Mouse (Mus musculus): ENCODE measurements around the gene Nek8.

DNA sequence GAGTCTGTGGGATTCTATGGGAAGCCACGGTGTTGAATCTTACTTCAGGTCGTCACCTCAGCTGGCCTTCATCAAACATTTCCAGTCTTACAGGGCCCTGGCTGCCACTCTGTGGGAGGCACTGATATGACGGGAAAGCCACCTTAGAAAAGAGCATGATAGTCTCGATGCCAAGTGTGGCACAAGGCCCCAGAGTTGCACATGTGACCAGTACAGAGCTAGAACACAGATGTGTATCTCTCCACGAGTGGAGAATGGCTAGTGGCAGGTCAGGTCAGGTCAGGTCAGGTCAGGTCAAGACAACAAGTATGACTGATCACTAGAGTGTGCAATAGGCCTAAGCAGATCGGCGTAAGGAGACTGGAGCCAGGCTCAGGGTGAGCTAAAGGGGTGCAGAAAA lies 34.1 kb upstream of the Nek8 start:
- TF ChIP-seq CTCF (IDR thresholded peaks at IDR 0.05; ENCODE audit: low read depth) (no peak), EP300 (IDR thresholded peaks at IDR 0.05; ENCODE audit: low read depth) (no peak)

Data from liver, postnatal 0 days (tissue).